Mouse (Mus musculus): ENCODE data around the gene Slc36a2. TPM values are rescaled to one million over a fixed set of nuclear protein-coding genes. Genes with fewer than 3 reads are reported as not detected.

Gene Slc36a2
- total RNA-seq, 2 experiments from 2014 or later: 4.2 to 5.6 TPM

Other genes with a start within 250 kb of the Slc36a2 start
- 10 to 100 TPM; 44.4 to 51.3 TPM for gene Tnip1, start 222.2 kb downstream of the Slc36a2 start, total RNA-seq (2021)
- gene Anxa6, start 151.6 kb downstream of the Slc36a2 start, total RNA-seq (2021): 100 to 1,000 TPM; 466 to 474 TPM
- gene Ccdc69, start 106.9 kb downstream of the Slc36a2 start, total RNA-seq (2021): 10 to 100 TPM; 13.2 to 17.9 TPM
- 10 to 100 TPM; 15.4 to 15.8 TPM for gene Gm2a, start 87.0 kb downstream of the Slc36a2 start, total RNA-seq (2021)
- not detected for gene Slc36a3, start 33.4 kb downstream of the Slc36a2 start, total RNA-seq (2021)
- 10 to 100 TPM in 1 of 2 experiments, 1 to 10 TPM in 1; 9.6 to 11.1 TPM for gene Slc36a1, start 19.3 kb upstream of the Slc36a2 start, total RNA-seq (2021)
- gene Fat2, start 151.5 kb upstream of the Slc36a2 start, total RNA-seq (2021): under 1 TPM; 0.10 to 0.18 TPM
- 1,000 to 10,000 TPM; 2,207 to 2,385 TPM for gene Sparc, start 238.1 kb upstream of the Slc36a2 start, total RNA-seq (2021)